Mouse (Mus musculus): ENCODE results near the gene Crip1.

DNA sequence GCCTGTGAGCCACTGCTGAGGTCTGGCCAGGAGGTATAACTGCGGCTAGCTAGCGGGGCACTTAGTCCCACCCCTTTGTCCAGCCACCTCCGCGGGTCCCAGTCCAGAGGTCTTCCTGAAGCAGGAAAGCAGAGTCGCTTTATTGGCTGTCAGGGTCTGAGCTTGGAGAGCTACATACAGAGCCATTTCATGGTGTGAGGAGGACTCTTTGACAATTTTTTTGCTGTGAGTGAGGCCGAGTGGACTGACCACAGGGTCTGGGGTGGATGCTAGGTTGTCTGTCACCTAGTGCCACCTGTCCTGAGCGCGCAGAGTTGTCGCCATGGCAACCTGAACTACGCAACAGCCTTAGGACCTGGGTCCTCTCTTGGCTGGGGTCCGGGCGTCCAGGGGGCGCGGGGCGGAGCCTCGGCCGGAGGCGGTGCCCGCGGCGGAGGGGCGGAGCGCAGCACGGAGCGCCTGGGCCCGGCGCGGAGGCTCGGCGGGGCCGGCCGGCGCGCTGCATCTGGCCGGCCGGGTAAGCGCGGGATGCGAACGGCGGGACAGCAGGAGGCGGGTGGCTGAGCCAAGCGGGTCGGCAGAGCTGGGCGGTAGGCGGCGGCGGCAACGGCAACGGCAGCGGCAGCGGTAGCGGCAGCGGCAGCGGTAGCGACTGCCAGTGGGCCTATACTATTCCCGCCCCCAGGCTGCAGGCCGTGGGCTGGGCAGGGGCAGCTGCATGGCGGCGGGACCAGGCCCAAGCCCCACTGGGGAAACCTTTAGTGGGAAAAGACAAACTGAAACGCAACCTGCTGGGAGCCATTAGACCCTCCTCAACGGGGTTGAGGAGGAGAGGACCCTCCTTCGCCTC lies 39.6 kb downstream of the Crip1 start, which contains the start of gene Tmem121:
- peak; percentile 78; the same call in 1 of the 2 replicates for TF ChIP-seq POLR2A (IDR thresholded peaks at IDR 0.05; ENCODE audit: borderline replicate concordance, extremely low read depth, insufficient read depth, insufficient read length, poor library complexity, severe bottlenecking)
- TF ChIP-seq CTCF (IDR thresholded peaks at IDR 0.05; ENCODE audit: borderline replicate concordance, extremely low read depth, insufficient read depth, insufficient read length), result no peak

All from brain, embryonic 14.5 days (tissue).